ENCODE assay signal across 9 mouse cellular contexts in the genomic region with DNA sequence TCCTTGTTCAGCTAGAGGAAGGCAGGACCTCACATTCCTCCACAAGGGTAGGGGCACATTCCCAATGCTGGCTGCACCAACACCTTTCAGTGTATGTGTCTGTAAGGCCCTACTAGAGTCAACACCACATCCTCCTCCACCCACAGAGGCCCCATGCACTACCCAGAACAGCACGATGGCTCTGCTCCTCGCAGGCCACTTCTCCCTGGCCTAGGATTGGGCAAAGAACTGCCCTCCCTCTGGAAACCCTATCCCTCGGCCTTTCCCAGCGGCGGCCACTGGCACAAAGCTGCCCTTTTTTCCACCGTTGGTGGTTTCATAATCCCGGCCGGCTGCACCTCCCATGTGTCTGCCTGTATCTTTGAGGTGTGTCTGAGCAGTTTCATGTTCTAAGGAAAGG. TPM values are rescaled to one million over a fixed set of nuclear protein-coding genes. Genes with fewer than 3 reads are reported as not detected.
A peak's percentile ranks its signal among the peaks of the same experiment; 100 is the strongest.
DNase-seq lines count a peak whose midpoint lies in the region; ATAC-seq lines count a peak whose summit lies in the region.
"Had no signal": no experiment of that assay in that cellular context is flagged by ENCODE, and none has a peak within 500 bp of the region (broad histone marks: within the 10 kb centered on the region; RNA-seq: fewer than 3 reads in every experiment).

No protein-coding gene starts in this region.

- H3K27me3 ChIP-seq in kidney, embryonic 14.5 days (ENCODE audit: control insufficient read depth, insufficient read depth, low read length): no peaks in the 10 kb centered on the region
- H3K27me3 ChIP-seq in embryonic facial prominence, embryonic 14.5 days (replicated peaks; ENCODE audit: control insufficient read depth, insufficient read depth, low read length): no peaks in the 10 kb centered on the region
- no peaks in the 10 kb centered on the region for H3K27me3 ChIP-seq in forebrain, embryonic 16.5 days (replicated peaks; ENCODE audit: control insufficient read depth, insufficient read depth, low read length)
- no peaks in the 10 kb centered on the region for H3K27me3 ChIP-seq in midbrain, embryonic 13.5 days

- H3K9ac ChIP-seq in kidney, embryonic 14.5 days (ENCODE audit: low read depth, low read length): no peak overlapping the region
- H3K9ac ChIP-seq in embryonic facial prominence, embryonic 14.5 days (ENCODE audit: low read depth, low read length): no peak overlapping the region
- no peak overlapping the region for H3K9ac ChIP-seq in forebrain, embryonic 16.5 days (replicated peaks; ENCODE audit: low read depth, low read length)
- no peak overlapping the region for H3K9ac ChIP-seq in midbrain, embryonic 13.5 days (replicated peaks)

- 25% methylated on average over 8 of the region's 8 CpGs for WGBS in kidney, embryonic 14.5 days
- WGBS in embryonic facial prominence, embryonic 14.5 days: 26% methylated on average over 8 of the region's 8 CpGs
- WGBS in forebrain, embryonic 16.5 days: 62% methylated on average over 8 of the region's 8 CpGs
- 44% methylated on average over 8 of the region's 8 CpGs for WGBS in midbrain, embryonic 13.5 days

- peaks cover 41% of the 10 kb centered on the region for H3K4me1 ChIP-seq in kidney, embryonic 14.5 days (ENCODE audit: control insufficient read depth, insufficient read depth, low read length)
- peaks cover 52% of the 10 kb centered on the region for H3K4me1 ChIP-seq in embryonic facial prominence, embryonic 14.5 days (ENCODE audit: control insufficient read depth, insufficient read depth, low read length)
- peaks cover 16% of the 10 kb centered on the region for H3K4me1 ChIP-seq in forebrain, embryonic 16.5 days (replicated peaks; ENCODE audit: control insufficient read depth, insufficient read depth, low read length)
- H3K4me1 ChIP-seq in midbrain, embryonic 13.5 days (replicated peaks): peaks cover 2% of the 10 kb centered on the region; the same call in 1 of the 2 replicates

- peak overlapping the region; percentile 38; the same call in 1 of the 2 replicates for H3K27ac ChIP-seq in kidney, embryonic 14.5 days (ENCODE audit: low read depth, low read length)
- H3K27ac ChIP-seq in embryonic facial prominence, embryonic 14.5 days (replicated peaks; ENCODE audit: low read depth, low read length): peak overlapping the region; percentile 92
- no peak overlapping the region for H3K27ac ChIP-seq in forebrain, embryonic 16.5 days (ENCODE audit: low read length)
- no peak overlapping the region for H3K27ac ChIP-seq in midbrain, embryonic 13.5 days

- ATAC-seq in kidney, embryonic 14.5 days (ENCODE audit: low FRiP score, low TSS enrichment): peak; percentile 72
- ATAC-seq in embryonic facial prominence, embryonic 14.5 days (ENCODE audit: low read depth): peak; percentile 66; the same call in 1 of the 2 replicates
- ATAC-seq in megakaryocyte, adult 5-6 weeks (ENCODE audit: poor library complexity, severe bottlenecking): peak; percentile 33; the same call in 1 of the 2 replicates
- no peak for ATAC-seq in erythroblast, adult 5-6 weeks (replicated peaks; ENCODE audit: low FRiP score, poor library complexity, severe bottlenecking)
- ATAC-seq in forebrain, embryonic 16.5 days: no peak
- no peak for ATAC-seq in midbrain, embryonic 13.5 days

- H3K4me3 ChIP-seq in kidney, embryonic 14.5 days (ENCODE audit: low read length): no peak overlapping the region
- H3K4me3 ChIP-seq in embryonic facial prominence, embryonic 14.5 days (ENCODE audit: low read depth, low read length): no peak overlapping the region
- H3K4me3 ChIP-seq in forebrain, embryonic 16.5 days (replicated peaks; ENCODE audit: low read length): no peak overlapping the region
- H3K4me3 ChIP-seq in midbrain, embryonic 13.5 days (replicated peaks): no peak overlapping the region

- no peak overlapping the region for H3K4me2 ChIP-seq in kidney, embryonic 14.5 days (replicated peaks; ENCODE audit: low read depth, low read length)
- no peak overlapping the region for H3K4me2 ChIP-seq in embryonic facial prominence, embryonic 14.5 days (ENCODE audit: low read depth, low read length)
- no peak overlapping the region for H3K4me2 ChIP-seq in forebrain, embryonic 16.5 days (ENCODE audit: low read length)
- no peak overlapping the region for H3K4me2 ChIP-seq in midbrain, embryonic 13.5 days (replicated peaks)

- no peaks in the 10 kb centered on the region for H3K9me3 ChIP-seq in kidney, embryonic 14.5 days (ENCODE audit: control insufficient read depth, low read length)
- no peaks in the 10 kb centered on the region for H3K9me3 ChIP-seq in embryonic facial prominence, embryonic 14.5 days (ENCODE audit: control insufficient read depth, low read length)
- H3K9me3 ChIP-seq in forebrain, embryonic 16.5 days (ENCODE audit: control insufficient read depth, low read length): no peaks in the 10 kb centered on the region
- no peaks in the 10 kb centered on the region for H3K9me3 ChIP-seq in midbrain, embryonic 13.5 days

- H3K36me3 ChIP-seq in kidney, embryonic 14.5 days (ENCODE audit: control insufficient read depth, insufficient read depth, low read length): peaks cover 34% of the 10 kb centered on the region
- peaks cover 59% of the 10 kb centered on the region for H3K36me3 ChIP-seq in embryonic facial prominence, embryonic 14.5 days (ENCODE audit: control insufficient read depth, insufficient read depth, low read length)
- peaks cover 4% of the 10 kb centered on the region for H3K36me3 ChIP-seq in forebrain, embryonic 16.5 days (ENCODE audit: control insufficient read depth, insufficient read depth)
- peaks cover 81% of the 10 kb centered on the region for H3K36me3 ChIP-seq in midbrain, embryonic 13.5 days

- DNase-seq in kidney, adult 18-20 months: no peak
- peak; percentile 63 for DNase-seq in embryonic facial prominence, embryonic 14.5 days (ENCODE audit: low spot score)
- DNase-seq in heart, postnatal 36 days: peak; percentile 44 to 52

- intact Hi-C loops in heart, postnatal 36 days (cut with DNase I): no loop called here

RNA-seq across cellular contexts. Expression of a gene that starts 46.8 kb away (rescaled TPM):
- polyA plus RNA-seq in kidney, embryonic 14.5 days (2014; fragmentation: Nextera tagmentation; extraction: Ambion mirVana): 20.7 and 37.8 TPM in 2 replicates
- 66.0 and 67.5 TPM in 2 replicates for polyA plus RNA-seq in embryonic facial prominence, embryonic 14.5 days (2014; fragmentation: Nextera tagmentation; extraction: Ambion mirVana)
- 100 to 1,000 TPM; 109 to 113 TPM for total RNA-seq in heart, postnatal 36 days (2021)
- total RNA-seq in megakaryocyte, adult 5-6 weeks (2015): 0.69 and 1.9 TPM in 2 replicates
- total RNA-seq in megakaryocyte, adult 5-6 weeks (2017): 3.7 and 5.7 TPM in 2 replicates
- total RNA-seq in erythroblast, adult 5-6 weeks (2015; ENCODE audit: low replicate concordance): 0.96 and 3.3 TPM in 2 replicates
- 4.9 TPM in 2 replicates for total RNA-seq in erythroblast, adult 5-6 weeks (2017; ENCODE audit: low replicate concordance)
- 11.9 TPM in 2 replicates for polyA plus RNA-seq in forebrain, embryonic 16.5 days (2015; fragmentation: Nextera tagmentation; extraction: Ambion mirVana)
- 11.0 and 11.2 TPM in 2 replicates for polyA plus RNA-seq in midbrain, embryonic 13.5 days (2015; fragmentation: Nextera tagmentation; extraction: Ambion mirVana)

RNA-seq across cellular contexts. Expression of a gene that starts 47.0 kb away (rescaled TPM):
- polyA plus RNA-seq in kidney, embryonic 14.5 days (2014; fragmentation: Nextera tagmentation; extraction: Ambion mirVana): 0.63 and 1.2 TPM in 2 replicates
- 0.31 and 0.38 TPM in 2 replicates for polyA plus RNA-seq in embryonic facial prominence, embryonic 14.5 days (2014; fragmentation: Nextera tagmentation; extraction: Ambion mirVana)
- 10 to 100 TPM in 1 of 2 experiments, 1 to 10 TPM in 1; 7.1 to 10.6 TPM for total RNA-seq in heart, postnatal 36 days (2021)
- not detected in 2 replicates for total RNA-seq in megakaryocyte, adult 5-6 weeks (2015)
- not detected in 2 replicates for total RNA-seq in megakaryocyte, adult 5-6 weeks (2017)
- total RNA-seq in erythroblast, adult 5-6 weeks (2015; ENCODE audit: low replicate concordance): not detected in 2 replicates
- total RNA-seq in erythroblast, adult 5-6 weeks (2017; ENCODE audit: low replicate concordance): not detected in 2 replicates
- not detected in 2 replicates for polyA plus RNA-seq in forebrain, embryonic 16.5 days (2015; fragmentation: Nextera tagmentation; extraction: Ambion mirVana)
- not detected in 2 replicates for polyA plus RNA-seq in midbrain, embryonic 13.5 days (2015; fragmentation: Nextera tagmentation; extraction: Ambion mirVana)
- total RNA-seq: gastrocnemius, postnatal 4 days had no signal

Comparison
In these comparisons a context has a peak if more than half of its experiments do, and no peak if none do; other contexts are left out.
1. ATAC-seq: peak in kidney, embryonic 14.5 days (single experiment), embryonic facial prominence, embryonic 14.5 days (single experiment) and megakaryocyte, adult 5-6 weeks (single experiment); none in erythroblast, adult 5-6 weeks (single experiment), forebrain, embryonic 16.5 days (single experiment) and midbrain, embryonic 13.5 days (single experiment).
2. H3K27ac ChIP-seq: peak in kidney, embryonic 14.5 days (single experiment) and embryonic facial prominence, embryonic 14.5 days (single experiment); none in forebrain, embryonic 16.5 days (single experiment) and midbrain, embryonic 13.5 days (single experiment).